Mouse (Mus musculus) left cerebral cortex, adult 6 months (tissue): ENCODE data around the gene Cnot6l. TPM values are rescaled to one million over a fixed set of nuclear protein-coding genes. Genes with fewer than 3 reads are reported as not detected.

Experiments used
- long read RNA-seq, 2 experiments: library from polyadenylated mRNA; unstranded; transcript quantifications; one replicate each; pipeline ENCODE4 v2.0.0; 2019 to 2020
- polyA plus RNA-seq: library from polyadenylated mRNA; unstranded; fragments of <200 nt; fragmentation: Nextera tagmentation; gene quantifications from 2 replicates; pipeline ENCODE4 v1.2.3, GENCODE M21; 2021

The Cnot6l gene
- polyA plus RNA-seq = 10.8 and 11.8 TPM in 2 replicates
- long read RNA-seq, experiment 1, full-length matches to known transcripts = 13 of 56 reads
- long read RNA-seq, experiment 1, partial matches to known transcripts = 1 of 56 reads
- long read RNA-seq, experiment 1, other reads (novel, unspliced or antisense) = 42 of 56 reads
- long read RNA-seq, experiment 2, transcript Cnot6l-202 (12 exons, 3,170 nt) = major isoform, 5 of 28 reads
- long read RNA-seq, experiment 2, partial matches to known transcripts = 7 of 28 reads
- long read RNA-seq, experiment 2, other reads (novel, unspliced or antisense) = 14 of 28 reads

DNA sequence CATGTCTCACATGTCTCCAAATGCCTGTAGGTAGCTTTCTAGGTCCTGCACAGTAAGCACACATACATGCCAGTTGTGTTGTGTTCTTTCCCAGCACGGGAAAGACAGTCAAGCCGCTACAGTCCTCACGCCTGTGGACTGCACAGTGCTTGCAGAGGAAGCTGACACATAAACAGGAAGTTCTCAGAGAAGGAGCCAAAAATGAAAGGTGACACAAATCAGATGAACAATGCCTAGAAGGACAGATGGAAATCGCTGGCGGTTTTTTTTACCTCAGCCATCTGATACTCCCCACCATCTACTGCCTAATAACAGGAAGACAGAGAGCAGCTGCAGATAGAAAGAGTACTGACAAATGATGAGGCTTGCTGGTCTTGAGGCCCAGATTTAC is at the start of gene Cnot6l:
Cnot6l (minus strand) TSS at position 151 of the 391 bp plus-strand sequence.

DNA sequence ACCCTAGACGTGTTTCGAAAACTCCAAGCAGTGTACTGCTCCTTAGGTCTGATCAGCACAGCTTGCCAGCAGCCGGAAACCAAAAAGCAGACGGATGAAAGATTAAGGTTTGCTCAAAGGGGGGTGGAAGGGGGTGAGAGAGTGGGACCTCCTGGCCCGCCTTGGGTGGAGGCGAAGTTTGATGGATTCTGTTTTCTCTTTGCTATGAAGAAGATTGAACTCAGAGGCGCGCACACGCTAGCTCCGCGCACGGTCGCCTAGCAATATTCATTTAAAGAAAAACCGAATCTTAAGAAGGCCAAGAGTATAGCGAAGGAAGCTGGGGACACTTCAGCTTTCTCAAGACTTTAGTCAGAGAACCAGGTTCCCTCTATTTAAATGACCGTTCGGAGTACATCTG is 45.5 kb upstream of the Cnot6l start, which contains the start of gene Mrpl1:
Mrpl1 (plus strand) TSS at position 35 of the 400 bp plus-strand sequence.

Other genes starting within 250 kb of the Cnot6l start
- gene Cxcl13, start 207.2 kb downstream of the Cnot6l start, polyA plus RNA-seq = 0.29 TPM in 1 of 2 replicates, not detected in the other
- 7.3 and 9.9 TPM in 2 replicates for gene Mrpl1, start 45.3 kb upstream of the Cnot6l start, polyA plus RNA-seq
- gene Fras1, start 209.8 kb upstream of the Cnot6l start, polyA plus RNA-seq = 1.2 TPM in 2 replicates